8 mouse cellular contexts compared by ENCODE assay signal in genomic region chr4:88641077-88641831, GRCm38 (mm10). TPM values are rescaled to one million over a fixed set of nuclear protein-coding genes. Genes with fewer than 3 reads are reported as not detected.
DNase-seq lines count a peak whose midpoint lies in the region; ATAC-seq lines count a peak whose summit lies in the region.

No protein-coding gene starts in this region.

- 13% methylated on average over 11 of the region's 11 CpGs for WGBS in forebrain, embryonic 14.5 days
- WGBS in neural tube, embryonic 15.5 days: 20% methylated on average over 11 of the region's 11 CpGs

- intact Hi-C loops in heart, postnatal 14 days (cut with DNase I): no loop called here

- peak; percentile 93 for ATAC-seq in forebrain, embryonic 14.5 days
- peak; percentile 86 for ATAC-seq in neural tube, embryonic 15.5 days (ENCODE audit: low FRiP score)

- H3K36me3 ChIP-seq in forebrain, embryonic 14.5 days (ENCODE audit: control insufficient read depth, insufficient read depth, low read length): no peaks in the 10 kb centered on the region
- H3K36me3 ChIP-seq in neural tube, embryonic 15.5 days: no peaks in the 10 kb centered on the region

- DNase-seq in ES-CJ7 (ENCODE audit: low read depth, low spot score): peak; percentile 94
- peak; percentile 84 for DNase-seq in cerebellum, adult 11 months
- peak; percentile 94 for DNase-seq in forebrain, embryonic 14.5 days (ENCODE audit: low spot score)
- peak; percentile 97 to 100 for DNase-seq in heart, postnatal 14 days
- peak; percentile 91 for DNase-seq in layer of hippocampus, adult 11-12 months (ENCODE audit: low spot score)
- DNase-seq in lung, adult 18-20 months: peak; percentile 91
- peak; percentile 80 for DNase-seq in testis, postnatal 14 days (ENCODE audit: low spot score)

- H3K4me2 ChIP-seq in forebrain, embryonic 14.5 days (ENCODE audit: low read length): peak overlapping the region; percentile 39; the same call in 1 of the 2 replicates
- H3K4me2 ChIP-seq in neural tube, embryonic 15.5 days: peak overlapping the region; percentile 50

- H3K9ac ChIP-seq in forebrain, embryonic 14.5 days (ENCODE audit: low read length): no peak overlapping the region
- no peak overlapping the region for H3K9ac ChIP-seq in neural tube, embryonic 15.5 days (replicated peaks)

- no peaks in the 10 kb centered on the region for H3K9me3 ChIP-seq in forebrain, embryonic 14.5 days (replicated peaks; ENCODE audit: control insufficient read depth, low read length)
- no peaks in the 10 kb centered on the region for H3K9me3 ChIP-seq in neural tube, embryonic 15.5 days (replicated peaks)

- no peak overlapping the region for H3K27ac ChIP-seq in forebrain, embryonic 14.5 days (ENCODE audit: low read depth, low read length)
- no peak overlapping the region for H3K27ac ChIP-seq in neural tube, embryonic 15.5 days (replicated peaks)

- no peaks in the 10 kb centered on the region for H3K27me3 ChIP-seq in forebrain, embryonic 14.5 days (replicated peaks; ENCODE audit: control insufficient read depth, insufficient read depth, low read length)
- H3K27me3 ChIP-seq in neural tube, embryonic 15.5 days (replicated peaks): no peaks in the 10 kb centered on the region

- no peaks in the 10 kb centered on the region for H3K4me1 ChIP-seq in forebrain, embryonic 14.5 days (ENCODE audit: control insufficient read depth, insufficient read depth, low read length)
- no peaks in the 10 kb centered on the region for H3K4me1 ChIP-seq in neural tube, embryonic 15.5 days

- H3K4me3 ChIP-seq in forebrain, embryonic 14.5 days (ENCODE audit: low read depth, low read length): peak overlapping the region; percentile 15; the same call in 1 of the 2 replicates
- H3K4me3 ChIP-seq in neural tube, embryonic 15.5 days (replicated peaks): peak overlapping the region; percentile 31

RNA-seq across cellular contexts. Expression of gene Ifna13, which starts 3.0 kb away (rescaled TPM):
- not detected in 2 replicates for polyA plus RNA-seq in forebrain, embryonic 14.5 days (2014; fragmentation: Nextera tagmentation; extraction: Ambion mirVana)
- total RNA-seq in heart, postnatal 14 days (2021): not detected
- not detected in 2 replicates for polyA plus RNA-seq in neural tube, embryonic 15.5 days (2015; fragmentation: Nextera tagmentation; extraction: Ambion mirVana)

RNA-seq across cellular contexts. Expression of gene C87499, which starts 7.0 kb away (rescaled TPM):
- polyA plus RNA-seq in forebrain, embryonic 14.5 days (2014; fragmentation: Nextera tagmentation; extraction: Ambion mirVana): not detected in 2 replicates
- not detected for total RNA-seq in heart, postnatal 14 days (2021)
- not detected in 2 replicates for polyA plus RNA-seq in neural tube, embryonic 15.5 days (2015; fragmentation: Nextera tagmentation; extraction: Ambion mirVana)

RNA-seq across cellular contexts. Expression of gene Ifna16, which starts 35.5 kb away (rescaled TPM):
- not detected in 2 replicates for polyA plus RNA-seq in forebrain, embryonic 14.5 days (2014; fragmentation: Nextera tagmentation; extraction: Ambion mirVana)
- not detected for total RNA-seq in heart, postnatal 14 days (2021)
- not detected in 2 replicates for polyA plus RNA-seq in neural tube, embryonic 15.5 days (2015; fragmentation: Nextera tagmentation; extraction: Ambion mirVana)

RNA-seq across cellular contexts. Expression of gene Ifna12, which starts 38.1 kb away (rescaled TPM):
- polyA plus RNA-seq in forebrain, embryonic 14.5 days (2014; fragmentation: Nextera tagmentation; extraction: Ambion mirVana): not detected in 2 replicates
- not detected for total RNA-seq in heart, postnatal 14 days (2021)
- polyA plus RNA-seq in neural tube, embryonic 15.5 days (2015; fragmentation: Nextera tagmentation; extraction: Ambion mirVana): not detected in 2 replicates

RNA-seq across cellular contexts. Expression of gene Ifna2, which starts 42.5 kb away (rescaled TPM):
- polyA plus RNA-seq in forebrain, embryonic 14.5 days (2014; fragmentation: Nextera tagmentation; extraction: Ambion mirVana): not detected in 2 replicates
- total RNA-seq in heart, postnatal 14 days (2021): not detected
- not detected in 2 replicates for polyA plus RNA-seq in neural tube, embryonic 15.5 days (2015; fragmentation: Nextera tagmentation; extraction: Ambion mirVana)
